Mouse (Mus musculus): ENCODE results near the gene Pde8a.
"Not testable (repeated sequence)": the region's sequence is repeated elsewhere in the genome, so short reads cannot be mapped to it uniquely, and the experiment has no call there.

Pde8a gene

GRCm38 (mm10) chr7:81213347-81214152 is at the start of gene Pde8a:
TSS of gene Pde8a (plus strand) at chr7:81213596.
- DNase-seq, result peak; percentile 34 to 66

- no peak for DNase-seq
Measured at GRCm38 (mm10) chr7:81164411-81164810, 49.0 kb upstream of the Pde8a start.

- peak in 1 of 2 experiments; percentile 53 for DNase-seq
Measured at GRCm38 (mm10) chr7:81167124-81167523, 46.3 kb upstream of the Pde8a start.

- DNase-seq, result no peak
Measured at GRCm38 (mm10) chr7:81169351-81169750, 44.0 kb upstream of the Pde8a start.

- DNase-seq, result no peak
Measured at GRCm38 (mm10) chr7:81173931-81174330, 39.5 kb upstream of the Pde8a start.

DNA sequence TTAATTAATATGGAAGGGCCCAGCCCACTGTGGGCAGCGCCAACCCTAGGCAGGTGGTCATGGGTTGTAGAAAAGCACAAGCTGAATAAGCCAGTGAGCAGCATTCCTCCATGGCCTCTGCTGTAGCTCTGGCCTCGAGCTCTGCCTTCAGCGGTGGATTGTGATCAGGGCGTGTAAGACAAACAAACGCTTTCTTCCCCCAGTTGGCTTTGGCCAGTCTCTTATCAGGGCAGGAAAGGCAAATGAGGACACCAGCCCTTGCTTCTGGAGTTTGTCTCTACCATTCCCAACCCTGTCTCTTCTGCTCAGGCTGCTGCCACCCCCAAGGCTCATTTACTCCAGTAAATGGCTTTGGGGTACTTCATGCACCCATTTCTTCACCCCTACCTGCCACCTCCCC is 38.7 kb upstream of the Pde8a start:
- no peak for DNase-seq

- no peak for DNase-seq
Measured at GRCm38 (mm10) chr7:81176187-81176769, 37.1 kb upstream of the Pde8a start.

- DNase-seq, result no peak
Measured at GRCm38 (mm10) chr7:81179494-81179893, 33.9 kb upstream of the Pde8a start.

DNA sequence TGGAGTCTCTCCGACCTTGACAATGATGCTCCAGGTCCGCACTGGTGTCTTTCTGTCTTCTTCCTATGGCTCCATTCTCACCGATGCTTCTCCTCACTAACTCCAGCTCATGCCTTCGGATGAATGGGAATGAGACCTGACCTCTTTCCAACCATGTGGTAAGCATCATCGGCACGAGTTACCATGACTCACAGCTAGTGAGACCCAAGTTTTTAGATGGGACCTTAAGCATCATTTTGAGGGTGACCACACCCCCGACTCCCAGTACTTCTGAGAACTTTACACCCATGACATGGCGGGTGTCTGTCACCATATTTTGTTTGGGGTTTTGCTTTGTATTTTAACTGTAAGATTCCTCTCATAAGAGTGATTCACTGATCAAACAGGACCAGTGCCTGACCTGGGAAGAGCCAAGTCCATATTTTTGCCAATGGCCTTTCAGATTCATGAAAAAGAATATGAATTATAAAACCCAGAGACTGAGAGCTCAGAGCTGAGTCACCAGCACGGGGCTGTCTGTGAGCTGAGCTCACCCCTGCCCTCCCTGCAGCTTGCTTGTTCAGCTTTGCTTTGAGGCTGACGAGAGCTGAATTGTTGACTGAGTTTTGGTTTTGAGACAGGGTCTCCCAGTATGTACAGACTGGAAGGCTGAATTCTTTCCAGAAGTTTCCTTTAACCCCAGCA is 30.8 kb upstream of the Pde8a start:
- no peak for DNase-seq

- no peak for DNase-seq
Measured at GRCm38 (mm10) chr7:81183181-81183580, 30.2 kb upstream of the Pde8a start.

GRCm38 (mm10) chr7:81184136-81184535 is 29.3 kb upstream of the Pde8a start:
- no peak for DNase-seq

GRCm38 (mm10) chr7:81184651-81185050 is 28.7 kb upstream of the Pde8a start:
- DNase-seq, result no peak

- peak; percentile 69 to 73 for DNase-seq
Measured at GRCm38 (mm10) chr7:81186036-81186435, 27.4 kb upstream of the Pde8a start.

DNA sequence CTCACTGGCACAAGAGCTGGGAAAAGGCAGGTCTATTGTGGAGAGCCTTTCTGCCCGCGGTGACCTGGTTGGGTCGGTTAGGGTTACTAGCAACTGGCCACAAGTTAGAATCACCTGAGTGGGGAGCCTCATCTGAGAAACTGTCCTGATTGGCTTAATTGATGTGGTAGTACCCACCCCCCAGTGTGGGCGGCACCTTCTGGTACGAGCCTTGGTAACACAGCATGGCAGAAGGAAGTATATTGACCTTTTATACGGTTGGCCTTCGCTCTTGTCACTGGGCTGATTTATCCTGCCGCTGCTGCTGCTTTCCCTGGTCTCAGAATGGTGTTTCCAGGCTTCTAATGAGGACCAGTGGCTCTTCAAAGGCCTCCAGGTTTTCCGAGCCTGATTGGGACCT is 24.2 kb upstream of the Pde8a start:
- DNase-seq, result no peak

DNA sequence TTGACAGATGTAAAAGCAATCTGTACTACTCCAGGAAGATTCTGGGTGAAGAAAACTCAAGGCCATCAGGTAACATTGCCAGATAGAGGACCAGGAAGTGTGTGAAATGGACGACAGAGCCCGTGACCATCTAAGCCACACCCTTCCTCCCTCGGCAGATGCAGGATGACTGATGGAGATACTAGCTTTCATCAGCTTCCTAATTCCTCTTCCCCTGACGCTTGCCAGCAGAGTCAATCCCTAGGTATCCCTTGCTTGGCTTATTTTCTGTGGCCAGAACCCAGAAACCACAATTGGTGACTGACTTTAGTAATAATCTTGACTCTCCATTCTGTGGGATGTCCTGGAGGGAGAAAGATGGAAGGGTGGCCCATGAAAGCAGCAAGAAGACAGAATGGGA is 17.9 kb upstream of the Pde8a start:
- no peak for DNase-seq

DNA sequence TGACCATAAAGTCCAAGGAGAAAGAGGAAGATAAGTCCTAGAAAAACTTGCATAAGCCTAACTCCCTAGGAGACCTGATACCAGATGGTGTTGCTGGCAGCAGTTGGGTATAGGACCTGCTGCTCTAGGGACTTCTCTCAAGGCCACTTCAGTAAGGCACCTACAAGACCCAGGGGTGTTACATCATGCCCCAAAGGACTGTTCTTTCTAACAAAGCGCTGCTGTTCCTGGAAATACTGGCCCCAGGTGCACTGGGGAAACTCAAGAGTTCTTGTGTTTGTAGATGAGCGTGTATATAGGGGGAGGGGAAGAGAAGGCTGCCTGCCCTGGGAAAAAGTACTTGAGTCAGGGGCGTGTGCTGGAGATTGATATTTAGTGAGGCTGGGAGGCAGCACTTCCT is 16.6 kb upstream of the Pde8a start:
- DNase-seq, result no peak

DNA sequence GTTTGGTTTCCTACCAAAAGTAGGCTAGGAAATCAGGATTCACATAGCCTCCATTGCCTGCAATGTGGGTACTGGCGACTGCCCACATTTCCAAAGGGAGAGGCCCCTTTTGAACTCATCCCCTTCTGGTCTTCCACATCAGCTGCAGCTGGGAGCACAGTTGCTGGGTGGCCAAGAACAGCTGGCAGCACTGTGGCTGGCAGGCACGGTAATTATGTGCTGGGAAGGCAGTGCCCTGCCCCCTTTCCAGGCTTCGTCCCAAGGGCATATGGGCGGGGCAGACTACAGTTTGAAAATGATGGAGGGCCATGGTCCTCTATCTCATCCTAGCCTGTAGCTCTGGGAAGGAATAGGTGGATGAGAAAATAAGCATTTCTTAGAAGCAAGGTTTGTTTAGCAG is 14.9 kb upstream of the Pde8a start:
- DNase-seq, result peak; percentile 12 to 58

- DNase-seq, result peak in 1 of 2 experiments; percentile 20
Measured at GRCm38 (mm10) chr7:81199109-81199508, 14.3 kb upstream of the Pde8a start.

- DNase-seq, result no peak
Measured at GRCm38 (mm10) chr7:81199757-81200156, 13.6 kb upstream of the Pde8a start.

DNA sequence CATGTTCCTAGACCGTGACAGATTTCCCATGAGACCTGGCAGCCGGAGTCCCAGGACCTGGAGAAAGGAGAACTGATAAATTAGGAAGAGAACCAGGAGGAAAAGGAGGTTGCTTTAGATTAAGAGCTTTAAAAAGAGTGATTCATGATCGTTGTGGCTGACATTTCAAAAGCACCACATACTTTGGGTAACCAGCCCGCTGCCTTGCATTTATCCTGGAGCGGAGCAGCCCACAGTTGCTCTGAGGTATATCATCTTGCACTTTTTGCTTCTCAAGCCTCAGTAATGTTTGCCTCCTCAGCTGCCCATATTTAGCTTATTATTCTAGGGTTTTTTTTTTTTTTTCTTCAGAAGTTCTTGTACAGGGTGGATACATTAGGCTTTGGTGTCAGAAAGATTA is 11.0 kb upstream of the Pde8a start:
- no peak for DNase-seq

GRCm38 (mm10) chr7:81203576-81203975 is 9.8 kb upstream of the Pde8a start:
- DNase-seq, result not testable (repeated sequence)

- peak; percentile 89 to 90 for DNase-seq
Measured at GRCm38 (mm10) chr7:81208944-81209343, 4.5 kb upstream of the Pde8a start.

DNA sequence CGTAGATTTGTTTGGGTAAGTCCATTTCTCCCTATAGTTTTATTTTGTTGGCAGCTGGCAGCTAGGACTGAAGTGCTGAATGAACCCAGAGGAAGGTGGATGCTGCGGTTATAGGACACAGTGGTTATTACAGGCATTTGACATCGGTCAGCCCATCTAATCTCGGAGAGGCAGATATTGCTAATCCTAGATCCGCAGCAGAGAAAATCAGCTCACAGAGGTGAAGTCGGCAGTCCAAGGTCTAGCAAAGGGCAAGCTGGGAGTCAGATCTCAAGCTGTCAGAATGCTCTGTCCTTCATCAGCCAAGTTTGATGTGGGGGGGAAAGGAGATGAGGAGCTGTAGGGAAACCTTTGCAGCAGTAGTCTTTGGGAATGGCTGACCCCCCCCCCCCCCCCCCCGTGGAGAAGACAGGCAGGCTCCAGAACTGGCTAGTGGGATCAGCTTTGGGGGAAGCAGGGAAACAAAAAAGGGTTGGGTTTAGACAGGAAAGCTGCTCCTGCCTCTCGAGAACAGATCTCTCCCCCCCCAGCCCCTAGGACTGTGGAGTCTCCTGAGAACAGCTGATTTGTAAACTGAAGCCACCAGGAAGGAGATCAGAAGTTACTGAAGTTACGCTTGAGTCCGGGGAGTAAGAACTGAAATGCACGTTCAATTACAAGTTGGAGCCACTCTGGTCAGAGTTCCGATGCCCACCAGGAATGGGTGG is 3.3 kb upstream of the Pde8a start:
- no peak for DNase-seq

Data from kidney, postnatal 25 days (tissue).